Mouse (Mus musculus): ENCODE data around the gene Coq9. TPM values are rescaled to one million over a fixed set of nuclear protein-coding genes. Genes with fewer than 3 reads are reported as not detected.
A peak's percentile ranks its signal among the peaks of the same experiment; 100 is the strongest.

The Coq9 gene
- polyA plus RNA-seq, 1 experiment from 2014 or later: 114 TPM

DNA sequence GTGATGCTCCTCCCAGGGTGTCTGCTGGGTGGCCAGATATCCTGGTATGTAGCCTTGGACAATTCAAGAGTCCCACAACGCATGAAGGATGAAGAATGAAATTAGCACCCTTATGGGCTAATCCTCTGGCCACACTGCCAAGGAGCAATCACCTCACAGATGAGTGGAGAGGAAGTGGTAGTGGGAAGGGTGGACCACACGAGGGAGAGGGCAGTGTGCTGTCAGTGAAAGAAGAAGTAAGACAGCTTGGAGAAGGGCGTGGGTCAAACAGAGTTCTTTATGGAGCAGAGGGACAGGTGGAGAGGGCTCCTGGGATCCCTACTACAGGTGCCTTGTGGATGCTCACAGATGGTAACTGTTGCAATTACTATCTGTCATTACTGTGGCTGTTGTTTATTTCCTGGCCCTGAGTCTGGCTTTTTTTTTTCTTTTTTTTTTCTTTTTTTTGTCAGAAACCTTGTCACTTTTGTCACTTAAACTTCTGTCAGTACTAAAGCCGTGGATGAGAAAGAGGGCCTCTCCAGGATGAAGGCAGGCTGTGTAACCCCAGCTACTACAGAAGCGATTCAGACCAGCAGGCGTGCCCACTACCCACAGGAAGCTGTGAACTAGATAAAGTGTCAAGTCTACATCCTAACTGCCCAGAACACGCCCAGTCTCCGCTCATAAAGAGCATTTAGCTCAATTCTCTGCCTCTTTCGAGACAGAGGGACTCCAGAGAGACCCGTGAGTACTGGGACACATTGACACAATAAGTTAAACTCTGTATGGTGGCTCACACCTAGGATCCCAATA is 33.4 kb upstream of the Coq9 start:
- ChIA-PET POLR2A (no interaction called here), CTCF (interaction anchor here (1.6 kb wide), 1 partner anchor 38 kb away, joined by 3 read pairs; no protein-coding TSS in a partner anchor)
- DNase-seq (ENCODE audit: low read depth, low spot score): no peak
- no peak for ATAC-seq
- no peak for TF ChIP-seq CTCF (IDR thresholded peaks at IDR 0.05)
- H3K27me3 ChIP-seq: no peaks in the 10 kb centered on the region
- in situ Hi-C loops (cut with MboI; ENCODE audit: low pct_unique_long_range_greater_than_20kb): loop anchor here (10.0 kb wide), 1 partner anchor 200 kb away; the partner anchor contains the start of genes Fam192a and Rspry1

DNA sequence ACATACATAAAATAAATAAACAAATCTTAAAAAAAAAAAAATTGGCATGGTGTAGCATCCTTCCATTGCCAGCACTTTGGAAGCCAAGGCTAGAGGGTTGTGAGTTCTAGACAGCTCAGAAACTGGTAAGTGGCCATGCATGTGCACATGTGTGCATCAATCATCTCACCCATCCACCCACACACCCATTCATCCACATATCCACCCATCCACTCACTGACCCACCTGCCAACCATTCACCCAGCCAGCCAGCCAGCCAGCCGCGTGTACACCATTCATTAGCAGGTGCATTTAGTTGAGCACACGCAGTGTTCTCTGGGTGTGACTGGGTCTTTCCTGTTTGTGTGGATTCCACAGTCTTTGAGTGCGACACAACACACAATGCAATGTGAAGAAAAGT is 32.3 kb upstream of the Coq9 start:
- ATAC-seq (no peak), DNase-seq (ENCODE audit: low read depth, low spot score) (no peak)
- TF ChIP-seq CTCF (IDR thresholded peaks at IDR 0.05): no peak
- POLR2A ChIA-PET: no interaction called here
- CTCF ChIA-PET: no interaction called here
- no peaks in the 10 kb centered on the region for H3K27me3 ChIP-seq
- in situ Hi-C loops (cut with MboI; ENCODE audit: low pct_unique_long_range_greater_than_20kb): loop anchor here (10.0 kb wide), 1 partner anchor 201 kb away; the partner anchor contains the start of genes Fam192a and Rspry1

DNA sequence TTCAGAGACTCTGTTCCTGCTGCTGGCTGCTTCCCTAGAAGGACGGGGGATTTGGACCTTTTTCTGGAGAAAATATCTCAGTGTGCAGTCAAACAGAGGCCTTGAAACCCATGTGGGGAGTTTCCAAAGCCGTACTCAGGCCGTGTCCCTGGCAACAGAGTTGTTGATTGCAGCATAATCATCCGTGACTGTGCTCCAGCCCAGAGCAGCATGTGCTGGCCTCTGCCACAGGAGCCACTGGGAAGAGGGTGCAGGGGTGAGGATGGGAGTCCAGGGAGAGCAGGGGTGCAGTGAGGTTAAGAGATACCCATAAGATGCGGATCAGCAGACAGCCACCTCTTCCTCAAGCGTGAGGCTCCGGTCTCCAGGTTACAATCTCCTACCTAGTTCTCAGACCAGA is 30.6 kb upstream of the Coq9 start:
- peak; percentile 63 for ATAC-seq
- in situ Hi-C loops (cut with MboI; ENCODE audit: low pct_unique_long_range_greater_than_20kb): loop anchor here (10.0 kb wide), 1 partner anchor 203 kb away; the partner anchor contains the start of genes Fam192a and Rspry1
- no peak for TF ChIP-seq CTCF (IDR thresholded peaks at IDR 0.05)
- ChIA-PET POLR2A (no interaction called here), CTCF (interaction anchor here (0.8 to 0.9 kb wide), 2 partner anchors 14 to 15 kb away, joined by 3 read pairs; no protein-coding TSS in a partner anchor)
- no peaks in the 10 kb centered on the region for H3K27me3 ChIP-seq
- peak; percentile 50 for DNase-seq (ENCODE audit: low read depth, low spot score)

DNA sequence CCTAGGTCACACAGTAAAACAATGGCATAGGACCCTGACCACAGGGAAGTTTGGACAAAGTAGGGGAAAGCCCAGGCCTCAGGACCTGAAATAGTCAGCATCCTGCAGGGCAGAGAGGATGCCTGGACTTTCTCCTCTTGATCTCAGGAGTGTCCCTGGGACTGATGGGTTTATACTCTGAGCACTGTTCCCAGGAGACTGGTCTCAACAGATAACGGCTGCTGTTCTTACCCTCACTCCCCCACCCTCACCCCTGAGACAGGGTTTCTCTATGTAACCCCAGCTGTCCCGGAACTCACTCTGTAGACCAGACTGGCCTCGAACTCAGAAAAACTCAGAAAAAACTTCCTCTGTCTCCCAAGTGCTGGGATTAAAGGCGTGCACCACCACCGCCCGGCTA is 29.7 kb upstream of the Coq9 start:
- no peak for DNase-seq (ENCODE audit: low read depth, low spot score)
- in situ Hi-C loops (cut with MboI; ENCODE audit: low pct_unique_long_range_greater_than_20kb): loop anchor here (10.0 kb wide), 1 partner anchor 204 kb away; the partner anchor contains the start of genes Fam192a and Rspry1
- ATAC-seq: no peak
- ChIA-PET POLR2A (no interaction called here), CTCF (no interaction called here)
- H3K27me3 ChIP-seq: no peaks in the 10 kb centered on the region
- no peak for TF ChIP-seq CTCF (IDR thresholded peaks at IDR 0.05)

DNA sequence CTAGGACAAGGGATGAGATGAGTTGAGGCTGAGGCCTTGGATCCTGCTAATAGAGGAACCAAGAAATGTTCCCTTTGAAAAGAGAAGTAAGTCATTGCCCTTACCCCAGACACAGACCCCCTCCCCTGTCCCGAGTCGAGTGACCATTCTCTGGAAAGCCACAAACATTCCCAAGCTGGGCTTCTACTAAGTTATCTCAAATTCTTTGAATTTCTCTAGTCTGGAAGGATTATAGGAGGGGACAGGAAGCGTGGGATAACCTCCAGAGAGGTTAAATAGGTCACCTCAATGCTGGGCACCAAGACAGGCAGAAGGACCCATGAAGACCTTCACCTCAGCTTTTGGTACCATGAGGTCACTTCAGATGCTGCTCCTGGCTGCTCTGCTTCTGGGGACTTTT is 28.0 kb upstream of the Coq9 start, which contains the start of gene Ccl17:
Gene Ccl17 (plus strand): TSS at position 301 of the 400 bp plus-strand sequence.
- ChIA-PET CTCF (interaction anchor here (1.2 to 2.3 kb wide), 5 partner anchors 16 to 106 kb away, joined by 3 to 14 read pairs (median 6); no protein-coding TSS in a partner anchor), POLR2A (interaction anchor here (1.1 to 1.3 kb wide), 2 partner anchors 23 to 104 kb away, joined by 3 to 4 read pairs; no protein-coding TSS in a partner anchor)
- no peaks in the 10 kb centered on the region for H3K27me3 ChIP-seq
- in situ Hi-C loops (cut with MboI; ENCODE audit: low pct_unique_long_range_greater_than_20kb): loop anchor here (10.0 kb wide), 1 partner anchor 285 kb away; no protein-coding TSS in a partner anchor
- ATAC-seq: no peak
- no peak for DNase-seq (ENCODE audit: low read depth, low spot score)
- TF ChIP-seq CTCF (IDR thresholded peaks at IDR 0.05): no peak

DNA sequence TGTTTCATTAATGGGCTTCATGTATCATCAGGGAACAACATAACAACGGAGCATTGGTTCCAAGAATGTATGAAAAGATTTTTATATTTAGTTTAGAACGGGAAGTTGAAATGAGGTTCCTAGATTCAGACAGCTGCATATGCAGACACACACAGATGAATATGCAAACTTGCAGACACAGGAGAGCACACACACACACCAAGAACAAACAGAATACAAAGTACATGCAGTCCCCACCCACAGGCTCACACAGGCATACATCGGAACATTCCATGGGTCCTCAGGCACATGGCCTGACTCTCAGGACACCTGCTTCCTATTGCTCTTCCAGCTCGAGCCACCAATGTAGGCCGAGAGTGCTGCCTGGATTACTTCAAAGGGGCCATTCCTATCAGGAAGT is 27.3 kb upstream of the Coq9 start:
- ChIA-PET CTCF (interaction anchor here (1.2 to 2.3 kb wide), 7 partner anchors 9 to 319 kb away, joined by 3 to 14 read pairs (median 5); no protein-coding TSS in a partner anchor), POLR2A (interaction anchor here (1.2 to 1.3 kb wide), 2 partner anchors 24 to 108 kb away, joined by 3 read pairs; no protein-coding TSS in a partner anchor)
- in situ Hi-C loops (cut with MboI; ENCODE audit: low pct_unique_long_range_greater_than_20kb): loop anchor here (10.0 kb wide), 1 partner anchor 286 kb away; no protein-coding TSS in a partner anchor
- DNase-seq (ENCODE audit: low read depth, low spot score) (no peak), ATAC-seq (no peak)
- TF ChIP-seq CTCF (IDR thresholded peaks at IDR 0.05): no peak
- no peaks in the 10 kb centered on the region for H3K27me3 ChIP-seq

DNA sequence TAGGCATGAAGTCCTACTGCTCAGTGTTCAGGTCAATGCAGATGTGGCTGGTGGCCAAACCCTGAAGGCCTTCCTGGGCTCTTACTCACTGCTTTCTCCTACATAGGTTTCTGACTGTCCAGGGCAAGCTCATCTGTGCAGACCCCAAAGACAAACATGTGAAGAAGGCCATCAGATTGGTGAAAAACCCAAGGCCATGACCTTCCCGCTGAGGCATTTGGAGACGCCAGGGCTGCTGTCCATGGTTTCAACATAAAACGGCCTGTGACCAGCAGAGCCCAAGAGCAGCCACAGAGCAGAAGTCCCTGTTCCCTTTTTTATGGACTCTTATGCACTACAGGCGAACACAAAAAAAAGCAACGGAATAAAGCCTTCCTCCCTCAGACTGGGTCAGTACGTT is 26.5 kb upstream of the Coq9 start:
- ChIA-PET POLR2A (interaction anchor here (0.9 to 1.2 kb wide), 2 partner anchors 107 to 109 kb away, joined by 3 read pairs; no protein-coding TSS in a partner anchor), CTCF (interaction anchor here (1.0 to 2.2 kb wide), 9 partner anchors 10 to 320 kb away, joined by 3 to 10 read pairs (median 4); partner anchors contain the start of gene Cx3cl1)
- in situ Hi-C loops (cut with MboI; ENCODE audit: low pct_unique_long_range_greater_than_20kb): loop anchor here (10.0 kb wide), 1 partner anchor 287 kb away; no protein-coding TSS in a partner anchor
- ATAC-seq (no peak), DNase-seq (ENCODE audit: low read depth, low spot score) (no peak)
- H3K27me3 ChIP-seq: no peaks in the 10 kb centered on the region
- no peak for TF ChIP-seq CTCF (IDR thresholded peaks at IDR 0.05)

DNA sequence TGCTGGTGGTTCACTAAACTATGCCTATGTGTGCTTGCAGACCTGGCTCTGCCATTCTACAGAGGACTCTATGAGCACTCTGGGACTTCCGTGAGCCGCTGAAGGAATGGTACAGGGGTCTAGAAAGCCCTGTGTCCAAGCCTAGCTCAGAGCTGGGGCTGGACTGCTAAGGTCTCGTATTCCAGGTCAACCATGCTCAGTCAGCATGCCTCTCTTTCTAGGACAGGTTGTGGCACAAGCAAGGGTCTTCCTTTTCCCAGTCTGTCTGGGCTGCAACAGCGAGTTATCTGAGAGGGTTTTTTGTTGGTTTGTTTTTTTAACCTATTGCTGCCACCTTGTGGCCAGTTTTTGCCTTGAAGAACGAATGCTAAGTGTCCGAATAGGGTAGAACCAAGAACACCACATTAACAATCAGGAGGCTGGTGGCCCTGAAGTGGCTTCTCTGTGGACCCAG is 25.4 kb upstream of the Coq9 start:
- H3K27me3 ChIP-seq: no peaks in the 10 kb centered on the region
- in situ Hi-C loops (cut with MboI; ENCODE audit: low pct_unique_long_range_greater_than_20kb): loop anchor here (10.0 kb wide), 1 partner anchor 288 kb away; no protein-coding TSS in a partner anchor
- DNase-seq (ENCODE audit: low read depth, low spot score): peak; percentile 60
- CTCF ChIA-PET: interaction anchor here (1.4 to 2.0 kb wide), 2 partner anchors 30 to 108 kb away, joined by 3 to 10 read pairs; no protein-coding TSS in a partner anchor
- TF ChIP-seq CTCF (IDR thresholded peaks at IDR 0.05): no peak
- ATAC-seq: no peak
- POLR2A ChIA-PET: interaction anchor here (0.9 kb wide), 1 partner anchor 108 kb away, joined by 3 read pairs; no protein-coding TSS in a partner anchor

DNA sequence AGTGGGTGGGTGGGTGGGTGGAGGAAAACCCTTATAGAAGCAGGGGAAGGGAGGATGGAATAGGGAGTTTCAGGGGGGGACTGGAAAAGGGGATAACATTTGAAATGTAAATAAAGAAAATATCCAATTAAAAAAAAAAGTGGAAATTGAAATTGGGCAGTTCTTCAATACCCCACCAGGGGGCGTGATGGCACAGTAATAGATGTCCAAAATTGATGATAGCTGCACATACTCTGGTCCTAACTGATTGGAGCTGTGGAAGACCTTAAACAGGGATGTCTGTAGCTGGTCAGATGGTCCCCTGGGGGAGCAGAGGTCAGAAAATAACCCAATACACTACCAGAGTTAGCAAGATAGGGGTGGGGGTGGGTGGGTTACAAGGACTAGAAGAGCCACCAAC is 23.6 kb upstream of the Coq9 start:
- no peak for DNase-seq (ENCODE audit: low read depth, low spot score)
- no peaks in the 10 kb centered on the region for H3K27me3 ChIP-seq
- ChIA-PET CTCF (interaction anchor here (0.7 to 1.6 kb wide), 14 partner anchors 12 to 129 kb away, joined by 3 to 7 read pairs (median 4); partner anchors contain the start of gene Cx3cl1), POLR2A (interaction anchor here (1.6 kb wide), 1 partner anchor 9 kb away, joined by 3 read pairs; no protein-coding TSS in a partner anchor)
- in situ Hi-C loops (cut with MboI; ENCODE audit: low pct_unique_long_range_greater_than_20kb): loop anchor here (10.0 kb wide), 1 partner anchor 290 kb away; no protein-coding TSS in a partner anchor
- peak; percentile 61 for TF ChIP-seq CTCF (IDR thresholded peaks at IDR 0.05)
- no peak for ATAC-seq

DNA sequence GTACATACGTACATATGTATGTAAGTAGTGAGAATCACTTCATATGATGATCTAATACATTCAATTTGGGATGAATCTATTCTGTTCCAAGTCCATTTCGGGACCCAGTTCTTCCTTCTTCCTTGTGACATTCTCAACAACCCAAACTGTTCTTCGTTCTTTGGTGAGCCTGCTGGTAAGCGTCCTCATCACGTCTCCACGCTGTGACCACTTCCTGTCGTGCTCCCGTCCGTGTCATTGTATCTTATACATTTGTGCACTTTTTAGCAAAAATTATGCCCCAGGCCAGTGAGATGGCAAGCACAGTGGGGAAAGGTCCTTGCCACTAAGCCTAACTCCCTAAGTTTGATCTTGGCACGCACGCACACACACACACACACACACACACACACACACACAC is 20.2 kb upstream of the Coq9 start:
- in situ Hi-C loops (cut with MboI; ENCODE audit: low pct_unique_long_range_greater_than_20kb): loop anchor here (10.0 kb wide), 1 partner anchor 293 kb away; no protein-coding TSS in a partner anchor
- no peak for TF ChIP-seq CTCF (IDR thresholded peaks at IDR 0.05)
- POLR2A ChIA-PET: no interaction called here

More for the DNA sequence above, 20.2 kb upstream of the Coq9 start:
- ATAC-seq (no peak), DNase-seq (ENCODE audit: low read depth, low spot score) (no peak)
- H3K27me3 ChIP-seq: no peaks in the 10 kb centered on the region
- CTCF ChIA-PET: no interaction called here
